Mouse (Mus musculus): ENCODE data around the gene 6430531B16Rik. TPM values are rescaled to one million over a fixed set of nuclear protein-coding genes. Genes with fewer than 3 reads are reported as not detected.

Gene 6430531B16Rik
- polyA plus RNA-seq, 1 experiment from 2014 or later, result not detected

DNA sequence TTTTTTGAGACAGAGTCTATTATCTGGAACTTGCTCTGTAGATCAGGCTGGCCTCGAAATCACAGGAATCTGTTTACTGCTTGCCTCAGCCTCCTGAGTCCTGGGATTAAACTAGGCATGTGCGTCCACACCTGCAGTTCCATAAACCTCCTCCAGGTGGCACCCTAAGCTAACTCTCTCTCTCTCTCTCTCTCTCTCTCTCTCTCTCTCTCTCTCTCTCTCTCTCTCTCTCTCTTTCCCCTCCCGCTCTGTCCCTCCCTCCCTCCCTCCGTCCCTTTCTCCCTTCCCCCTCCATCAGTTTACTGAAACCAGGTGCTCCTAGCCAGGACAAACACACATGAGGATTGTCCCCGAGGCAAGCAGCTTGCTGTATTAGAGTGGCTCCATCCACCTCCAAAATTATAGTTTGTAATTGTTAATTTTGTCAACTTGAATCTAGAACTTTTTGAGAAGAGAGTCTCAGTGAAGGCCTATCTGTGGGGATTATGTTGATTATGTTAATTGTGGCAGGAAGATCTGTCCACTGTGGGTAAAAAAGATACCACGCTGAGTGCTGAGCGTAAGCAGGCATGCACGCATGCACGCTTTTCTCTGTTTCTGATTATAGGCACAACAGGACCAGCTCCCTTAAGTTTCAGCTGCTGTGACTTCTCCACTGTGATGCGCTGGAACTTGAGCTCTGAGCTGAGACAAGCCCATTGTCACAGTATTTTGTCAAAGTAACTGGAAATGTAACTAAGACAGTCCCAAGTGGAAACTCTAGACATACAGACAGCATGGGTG is 9.0 kb downstream of the 6430531B16Rik start:
- 44% methylated on average over 10 of the region's 10 CpGs for WGBS (ENCODE audit: insufficient replicate concordance)
- H3K27me3 ChIP-seq (replicated peaks), result peaks cover 20% of the 10 kb centered on the region
- no peak overlapping the region for H3K27ac ChIP-seq
- H3K9me3 ChIP-seq (replicated peaks), result no peaks in the 10 kb centered on the region
- ATAC-seq, result no peak
- no peak overlapping the region for H3K9ac ChIP-seq
- H3K36me3 ChIP-seq, result no peaks in the 10 kb centered on the region
- H3K4me1 ChIP-seq, result no peaks in the 10 kb centered on the region
- H3K4me2 ChIP-seq, result no peak overlapping the region
- H3K4me3 ChIP-seq, result no peak overlapping the region

- no peaks in the 10 kb centered on the region for H3K4me1 ChIP-seq
- no peak overlapping the region for H3K9ac ChIP-seq
- WGBS (ENCODE audit: insufficient replicate concordance), result 49% methylated on average over 5 of the region's 5 CpGs
- no peak overlapping the region for H3K27ac ChIP-seq
- no peaks in the 10 kb centered on the region for H3K9me3 ChIP-seq (replicated peaks)
- no peaks in the 10 kb centered on the region for H3K36me3 ChIP-seq
- H3K4me3 ChIP-seq, result no peak overlapping the region
- H3K27me3 ChIP-seq (replicated peaks), result peaks cover 20% of the 10 kb centered on the region
- no peak for ATAC-seq
- H3K4me2 ChIP-seq, result no peak overlapping the region
These were observed 10.1 kb downstream of the 6430531B16Rik start for GRCm38 (mm10) chr7:139968428-139968827.

GRCm38 (mm10) chr7:139967175-139967574 is 11.4 kb downstream of the 6430531B16Rik start:
- no peaks in the 10 kb centered on the region for H3K36me3 ChIP-seq
- no peak for ATAC-seq
- no peaks in the 10 kb centered on the region for H3K4me1 ChIP-seq
- no peak overlapping the region for H3K4me3 ChIP-seq
- H3K27ac ChIP-seq, result no peak overlapping the region
- H3K27me3 ChIP-seq (replicated peaks), result peaks cover 20% of the 10 kb centered on the region
- no peak overlapping the region for H3K4me2 ChIP-seq
- no peak overlapping the region for H3K9ac ChIP-seq
- WGBS (ENCODE audit: insufficient replicate concordance), result 27% methylated on average over 4 of the region's 4 CpGs
- H3K9me3 ChIP-seq (replicated peaks), result no peaks in the 10 kb centered on the region

DNA sequence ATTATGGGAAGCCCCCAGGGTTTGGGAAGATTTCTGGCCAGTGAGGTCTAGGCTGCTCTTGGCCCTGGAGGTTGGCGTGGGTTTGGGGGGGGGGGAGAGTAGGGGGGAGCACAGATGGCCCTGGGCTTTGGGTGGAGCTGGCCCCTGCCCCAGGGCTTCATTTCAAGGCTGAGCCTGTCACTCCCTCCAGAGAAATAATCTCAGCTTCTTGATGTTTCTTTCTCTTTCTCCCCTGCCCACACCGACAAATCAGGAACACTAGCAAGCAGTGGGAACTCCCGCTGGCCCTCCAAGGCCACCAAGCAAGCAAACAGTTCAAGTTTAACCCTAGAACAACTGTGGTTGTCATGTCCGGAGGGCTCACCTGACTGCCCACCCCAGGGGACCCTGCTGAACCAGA is 14.7 kb downstream of the 6430531B16Rik start:
- no peak for ATAC-seq

GRCm38 (mm10) chr7:139961141-139961540 is 17.4 kb downstream of the 6430531B16Rik start:
- peaks cover 37% of the 10 kb centered on the region for H3K27me3 ChIP-seq (replicated peaks)
- H3K4me3 ChIP-seq, result no peak overlapping the region
- WGBS (ENCODE audit: insufficient replicate concordance), result 76% methylated on average over 10 of the region's 10 CpGs
- no peak overlapping the region for H3K9ac ChIP-seq
- H3K4me1 ChIP-seq, result peaks cover 8% of the 10 kb centered on the region
- H3K36me3 ChIP-seq, result no peaks in the 10 kb centered on the region
- no peaks in the 10 kb centered on the region for H3K9me3 ChIP-seq (replicated peaks)
- ATAC-seq, result no peak
- no peak overlapping the region for H3K4me2 ChIP-seq
- H3K27ac ChIP-seq, result no peak overlapping the region

More for the DNA sequence above, 14.7 kb downstream of the 6430531B16Rik start:
- Histone ChIP-seq H3K9ac (no peak overlapping the region), H3K4me2 (no peak overlapping the region), H3K4me1 (no peaks in the 10 kb centered on the region), H3K4me3 (no peak overlapping the region), H3K36me3 (no peaks in the 10 kb centered on the region), H3K27me3 (replicated peaks) (peaks cover 28% of the 10 kb centered on the region), H3K9me3 (replicated peaks) (no peaks in the 10 kb centered on the region), H3K27ac (no peak overlapping the region)
- WGBS (ENCODE audit: insufficient replicate concordance), result 51% methylated on average over 4 of the region's 4 CpGs

DNA sequence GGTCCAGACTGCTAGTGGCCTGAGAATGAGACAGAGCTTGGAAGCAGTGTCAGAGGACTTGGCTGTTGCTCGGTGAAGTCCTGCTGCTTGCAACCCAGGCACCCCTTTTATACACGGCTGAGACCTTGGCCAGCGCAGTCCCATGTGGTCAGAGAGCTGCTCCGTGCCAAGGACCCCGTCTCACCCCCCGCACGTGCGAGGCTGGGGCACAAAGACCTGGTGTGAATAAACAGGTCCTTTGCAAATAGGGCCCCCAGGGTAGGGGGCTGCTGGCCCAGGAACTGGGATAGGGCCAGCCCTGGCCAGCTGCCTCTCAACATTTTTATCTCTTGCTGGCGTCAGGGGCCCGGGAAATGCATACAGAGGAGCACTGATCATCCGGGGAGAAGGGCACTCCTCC is 20.6 kb downstream of the 6430531B16Rik start:
- ATAC-seq, result no peak
- Histone ChIP-seq H3K27ac (no peak overlapping the region), H3K36me3 (no peaks in the 10 kb centered on the region), H3K4me2 (no peak overlapping the region), H3K27me3 (replicated peaks) (peaks cover 39% of the 10 kb centered on the region), H3K4me1 (peaks cover 19% of the 10 kb centered on the region), H3K9ac (no peak overlapping the region), H3K4me3 (no peak overlapping the region), H3K9me3 (replicated peaks) (no peaks in the 10 kb centered on the region)
- 30% methylated on average over 11 of the region's 11 CpGs for WGBS (ENCODE audit: insufficient replicate concordance)

DNA sequence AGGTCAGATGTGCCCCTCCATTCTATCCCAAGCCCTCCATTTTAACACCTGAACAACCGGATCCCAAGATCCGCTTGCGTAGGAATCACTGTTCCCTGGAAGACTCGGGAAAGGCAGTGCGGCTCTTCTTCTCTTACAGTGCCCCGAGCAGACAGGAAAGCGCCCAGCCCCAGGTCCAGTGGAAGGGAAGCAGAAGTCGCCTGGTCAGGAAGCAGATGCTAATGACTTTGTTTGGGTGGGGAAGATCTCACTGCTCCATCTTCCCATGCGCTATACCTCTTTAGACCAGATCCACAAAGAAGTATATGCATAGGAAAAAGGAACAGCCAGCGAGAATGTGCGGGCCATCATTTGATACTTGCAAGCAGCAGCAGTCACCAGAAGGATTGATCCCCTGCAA is 21.1 kb downstream of the 6430531B16Rik start:
- 18% methylated on average over 11 of the region's 11 CpGs for WGBS (ENCODE audit: insufficient replicate concordance)
- Histone ChIP-seq H3K9ac (no peak overlapping the region), H3K27ac (no peak overlapping the region), H3K9me3 (replicated peaks) (no peaks in the 10 kb centered on the region), H3K27me3 (replicated peaks) (peaks cover 39% of the 10 kb centered on the region), H3K4me2 (no peak overlapping the region), H3K4me3 (no peak overlapping the region), H3K36me3 (no peaks in the 10 kb centered on the region), H3K4me1 (peaks cover 19% of the 10 kb centered on the region)
- ATAC-seq, result no peak

- no peak for ATAC-seq
- WGBS (ENCODE audit: insufficient replicate concordance), result 62% methylated on average over 3 of the region's 3 CpGs
- Histone ChIP-seq H3K36me3 (no peaks in the 10 kb centered on the region), H3K4me2 (no peak overlapping the region), H3K9me3 (replicated peaks) (no peaks in the 10 kb centered on the region), H3K4me1 (peaks cover 21% of the 10 kb centered on the region), H3K27ac (no peak overlapping the region), H3K9ac (no peak overlapping the region), H3K27me3 (replicated peaks) (peaks cover 39% of the 10 kb centered on the region), H3K4me3 (no peak overlapping the region)
These were observed 21.9 kb downstream of the 6430531B16Rik start for GRCm38 (mm10) chr7:139956658-139957057.

GRCm38 (mm10) chr7:139955505-139955904 is 23.1 kb downstream of the 6430531B16Rik start:
- no peak overlapping the region for H3K4me3 ChIP-seq
- no peak overlapping the region for H3K27ac ChIP-seq
- no peak overlapping the region for H3K9ac ChIP-seq
- no peaks in the 10 kb centered on the region for H3K36me3 ChIP-seq
- ATAC-seq, result peak; percentile 66
- 55% methylated on average over 4 of the region's 4 CpGs for WGBS (ENCODE audit: insufficient replicate concordance)
- no peaks in the 10 kb centered on the region for H3K9me3 ChIP-seq (replicated peaks)
- H3K4me2 ChIP-seq, result no peak overlapping the region
- H3K27me3 ChIP-seq (replicated peaks), result peaks cover 32% of the 10 kb centered on the region
- peaks cover 32% of the 10 kb centered on the region for H3K4me1 ChIP-seq

DNA sequence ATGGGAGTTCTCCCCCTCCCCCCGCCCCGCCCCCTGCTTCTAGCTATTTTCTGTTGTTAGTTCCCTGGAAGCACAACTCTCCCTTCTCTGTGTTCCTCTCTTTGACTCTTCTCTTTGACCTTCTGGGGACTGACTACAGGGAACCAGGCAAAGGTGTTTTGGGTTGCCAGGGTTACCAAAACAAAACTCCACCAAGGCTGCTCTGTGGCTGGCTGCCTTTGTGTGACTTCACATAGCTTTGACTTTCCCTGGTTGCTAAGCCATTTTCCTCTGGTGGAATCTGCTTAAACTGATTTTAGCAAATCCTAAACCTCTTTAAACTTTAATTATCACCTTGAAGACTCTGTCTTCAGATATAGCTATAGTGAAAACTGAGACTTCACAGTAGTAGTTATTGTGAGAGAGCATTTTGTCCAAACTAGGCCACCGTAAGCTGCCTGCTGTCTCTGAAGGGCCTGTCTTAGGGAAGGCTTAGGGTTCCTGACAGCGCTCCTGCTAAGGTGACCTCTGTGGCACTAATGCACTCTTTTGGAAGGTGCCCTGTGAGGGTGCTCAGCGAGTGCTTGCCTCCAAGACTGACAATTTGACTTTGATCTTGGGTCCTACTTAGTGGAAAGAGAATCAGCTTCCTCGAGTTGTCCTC is 26.4 kb downstream of the 6430531B16Rik start:
- H3K4me2 ChIP-seq, result no peak overlapping the region
- H3K27me3 ChIP-seq (replicated peaks), result peaks cover 39% of the 10 kb centered on the region

DNA sequence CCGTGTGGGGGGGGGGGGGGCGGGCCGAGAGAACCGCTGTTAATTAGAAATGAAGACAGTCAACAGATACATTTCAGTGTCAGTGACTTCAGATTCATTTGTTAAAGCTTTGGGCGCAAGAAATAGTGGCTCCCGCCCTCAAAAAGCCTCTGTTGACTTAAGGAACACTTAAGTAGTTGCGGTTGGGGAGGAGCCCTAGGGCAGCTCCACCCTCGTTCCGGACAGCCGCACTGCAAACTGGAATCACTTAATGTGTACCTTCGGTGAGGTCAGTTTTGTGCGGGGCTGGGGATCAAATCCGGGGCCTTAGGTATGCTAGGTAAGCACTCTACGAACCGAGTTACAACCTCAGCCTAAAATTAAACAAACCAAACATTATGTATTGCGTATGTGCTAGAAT is 27.5 kb downstream of the 6430531B16Rik start:
- 0 out of 2 replicates have a peak, but pooled peaks have one; percentile 20 for ATAC-seq
- Histone ChIP-seq H3K4me1 (peaks cover 31% of the 10 kb centered on the region), H3K4me2 (peak overlapping the region; percentile 92), H3K4me3 (peak overlapping the region; percentile 66), H3K27me3 (replicated peaks) (peaks cover 40% of the 10 kb centered on the region), H3K9me3 (replicated peaks) (no peaks in the 10 kb centered on the region), H3K36me3 (no peaks in the 10 kb centered on the region), H3K9ac (peak overlapping the region; percentile 57), H3K27ac (0 out of 2 replicates have a peak overlapping the region, but pooled peaks have one; percentile 48)
- 2% methylated on average over 16 of the region's 16 CpGs for WGBS (ENCODE audit: insufficient replicate concordance)

More for the DNA sequence above, 26.4 kb downstream of the 6430531B16Rik start:
- Histone ChIP-seq H3K9ac (no peak overlapping the region), H3K36me3 (no peaks in the 10 kb centered on the region), H3K4me3 (0 out of 2 replicates have a peak overlapping the region, but pooled peaks have one; percentile 66), H3K27ac (no peak overlapping the region), H3K4me1 (peaks cover 35% of the 10 kb centered on the region), H3K9me3 (replicated peaks) (no peaks in the 10 kb centered on the region)
- WGBS (ENCODE audit: insufficient replicate concordance), result 63% methylated on average over 6 of the region's 6 CpGs
- no peak for ATAC-seq

DNA sequence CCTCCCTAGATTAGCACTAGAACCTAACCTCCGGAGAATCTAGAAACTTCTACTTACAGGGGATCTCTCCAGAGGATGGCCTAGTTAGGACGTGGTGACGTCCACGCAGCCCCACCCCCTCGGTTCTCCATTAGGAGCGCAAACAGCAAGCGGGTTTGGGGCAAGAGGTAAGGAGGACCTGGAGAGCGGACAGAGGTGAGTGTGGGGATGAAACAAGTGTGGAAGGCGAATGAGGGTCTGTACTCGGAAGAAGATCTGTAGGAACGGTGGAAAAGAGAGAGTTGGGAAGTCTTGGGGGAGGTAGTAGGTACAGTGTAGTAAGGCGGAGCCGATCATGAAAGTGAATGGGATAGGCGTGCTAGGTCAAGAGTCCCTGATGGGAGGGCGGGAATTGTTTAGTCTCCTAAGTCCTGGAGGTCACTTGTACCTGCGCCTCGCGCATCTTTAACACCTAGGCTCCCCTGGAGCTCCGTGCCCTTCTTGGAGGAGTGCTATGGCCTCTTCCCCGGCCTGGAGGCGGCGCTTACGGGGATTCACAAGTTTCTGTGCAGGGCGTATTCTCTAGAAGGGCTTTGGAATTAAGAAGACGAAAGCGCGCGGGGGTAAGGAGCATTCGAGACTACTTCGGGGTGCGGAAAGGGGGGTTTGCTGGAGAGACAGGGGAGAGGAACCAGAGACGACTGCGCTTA is 28.1 kb downstream of the 6430531B16Rik start:
- Histone ChIP-seq H3K27me3 (replicated peaks) (peaks cover 43% of the 10 kb centered on the region), H3K9ac (peak overlapping the region; percentile 57), H3K4me3 (peak overlapping the region; percentile 66), H3K9me3 (replicated peaks) (no peaks in the 10 kb centered on the region), H3K36me3 (no peaks in the 10 kb centered on the region), H3K4me1 (peaks cover 24% of the 10 kb centered on the region), H3K4me2 (peak overlapping the region; percentile 92), H3K27ac (peak overlapping the region; percentile 48; the same call in 1 of the 2 replicates)
- under 1% methylated on average over 33 of the region's 33 CpGs for WGBS (ENCODE audit: insufficient replicate concordance)
- peak; percentile 80 for ATAC-seq
